Mouse (Mus musculus): Measurements from ENCODE around the gene Tex9. TPM values are rescaled to one million over a fixed set of nuclear protein-coding genes. Genes with fewer than 3 reads are reported as not detected.

Gene Tex9
- polyA plus RNA-seq, 1 experiment from 2014 or later = 24.8 TPM

- no peaks in the 10 kb centered on the region for H3K4me1 ChIP-seq
- H3K4me3 ChIP-seq = no peak overlapping the region
- no peak overlapping the region for H3K4me2 ChIP-seq
- WGBS = 57% methylated on average over 4 of the region's 4 CpGs
- H3K9ac ChIP-seq = no peak overlapping the region
- no peaks in the 10 kb centered on the region for H3K27me3 ChIP-seq
- H3K36me3 ChIP-seq = no peaks in the 10 kb centered on the region
- ATAC-seq (ENCODE audit: borderline replicate concordance, extremely low read depth, low FRiP score, low TSS enrichment) = no peak
- no peak overlapping the region for H3K27ac ChIP-seq
- H3K9me3 ChIP-seq = peaks cover 1% of the 10 kb centered on the region; the same call in 1 of the 2 replicates
Measured at GRCm38 (mm10) chr9:72427861-72428260, 64.2 kb downstream of the Tex9 start.

- Histone ChIP-seq H3K4me2 (no peak overlapping the region), H3K27me3 (no peaks in the 10 kb centered on the region), H3K9me3 (peaks cover 3% of the 10 kb centered on the region; the same call in 1 of the 2 replicates), H3K4me1 (peaks cover 7% of the 10 kb centered on the region), H3K9ac (no peak overlapping the region), H3K4me3 (no peak overlapping the region), H3K36me3 (no peaks in the 10 kb centered on the region), H3K27ac (no peak overlapping the region)
- WGBS = 56% methylated on average over 11 of the region's 11 CpGs
- no peak for ATAC-seq (ENCODE audit: borderline replicate concordance, extremely low read depth, low FRiP score, low TSS enrichment)
Measured at GRCm38 (mm10) chr9:72425300-72425850, 66.6 kb downstream of the Tex9 start.

DNA sequence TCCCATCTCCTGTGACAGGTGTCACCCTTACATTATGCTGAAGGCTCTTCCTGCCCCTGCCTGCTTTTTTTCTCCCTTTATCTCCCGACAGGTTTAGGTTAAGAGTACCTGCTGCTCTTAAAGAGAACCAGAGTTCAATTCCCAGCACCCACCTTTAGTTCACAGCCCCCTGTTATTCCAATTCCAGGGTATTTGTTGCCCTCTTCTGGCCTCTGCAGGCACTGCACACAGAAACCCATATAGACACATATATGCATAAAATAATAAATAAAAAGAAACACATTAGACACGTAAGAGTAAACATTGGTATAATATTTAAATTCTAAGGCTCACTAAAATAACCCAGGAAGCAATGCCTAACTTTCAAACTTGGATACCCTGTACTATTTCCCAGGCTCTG, 69.3 kb downstream of the Tex9 start:
- no peak overlapping the region for H3K4me3 ChIP-seq
- H3K9ac ChIP-seq = no peak overlapping the region
- H3K36me3 ChIP-seq = no peaks in the 10 kb centered on the region
- H3K27me3 ChIP-seq = no peaks in the 10 kb centered on the region
- H3K4me1 ChIP-seq = peaks cover 7% of the 10 kb centered on the region
- no peak for ATAC-seq (ENCODE audit: borderline replicate concordance, extremely low read depth, low FRiP score, low TSS enrichment)
- H3K4me2 ChIP-seq = no peak overlapping the region
- 73% methylated on average over 2 of the region's 2 CpGs for WGBS
- no peak overlapping the region for H3K27ac ChIP-seq
- peaks cover 3% of the 10 kb centered on the region; the same call in 1 of the 2 replicates for H3K9me3 ChIP-seq

DNA sequence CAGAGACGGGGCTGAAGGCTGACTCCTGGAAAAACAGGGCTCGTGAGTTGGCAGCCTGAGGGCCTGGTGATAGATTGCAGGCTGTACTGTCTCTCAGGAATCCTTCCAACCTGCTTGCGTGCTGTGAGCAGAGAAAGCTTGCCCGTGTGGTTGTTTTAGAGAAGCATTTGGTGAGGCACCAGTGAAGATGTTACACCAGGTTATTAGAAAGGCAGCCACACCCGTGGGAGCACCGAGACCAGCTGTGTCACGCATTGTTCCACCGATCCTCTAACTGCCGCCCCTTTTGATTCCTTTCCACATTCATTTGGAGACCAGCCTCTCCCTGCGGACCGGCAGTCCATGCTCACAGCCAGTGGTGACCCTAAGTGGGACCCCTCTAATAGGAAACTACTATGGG, 69.7 kb downstream of the Tex9 start:
- H3K4me1 ChIP-seq = peaks cover 7% of the 10 kb centered on the region
- H3K4me3 ChIP-seq = no peak overlapping the region
- no peak for ATAC-seq (ENCODE audit: borderline replicate concordance, extremely low read depth, low FRiP score, low TSS enrichment)
- no peaks in the 10 kb centered on the region for H3K27me3 ChIP-seq
- no peak overlapping the region for H3K4me2 ChIP-seq
- no peaks in the 10 kb centered on the region for H3K36me3 ChIP-seq
- no peak overlapping the region for H3K27ac ChIP-seq
- no peak overlapping the region for H3K9ac ChIP-seq
- H3K9me3 ChIP-seq = peaks cover 3% of the 10 kb centered on the region; the same call in 1 of the 2 replicates
- 67% methylated on average over 11 of the region's 11 CpGs for WGBS

- no peaks in the 10 kb centered on the region for H3K27me3 ChIP-seq
- no peaks in the 10 kb centered on the region for H3K36me3 ChIP-seq
- WGBS = 61% methylated on average over 3 of the region's 3 CpGs
- no peak overlapping the region for H3K27ac ChIP-seq
- H3K4me2 ChIP-seq = no peak overlapping the region
- H3K9ac ChIP-seq = no peak overlapping the region
- H3K4me1 ChIP-seq = peaks cover 7% of the 10 kb centered on the region
- peaks cover 3% of the 10 kb centered on the region; the same call in 1 of the 2 replicates for H3K9me3 ChIP-seq
- ATAC-seq (ENCODE audit: borderline replicate concordance, extremely low read depth, low FRiP score, low TSS enrichment) = no peak
- no peak overlapping the region for H3K4me3 ChIP-seq
Measured at GRCm38 (mm10) chr9:72420490-72420889, 71.5 kb downstream of the Tex9 start.

DNA sequence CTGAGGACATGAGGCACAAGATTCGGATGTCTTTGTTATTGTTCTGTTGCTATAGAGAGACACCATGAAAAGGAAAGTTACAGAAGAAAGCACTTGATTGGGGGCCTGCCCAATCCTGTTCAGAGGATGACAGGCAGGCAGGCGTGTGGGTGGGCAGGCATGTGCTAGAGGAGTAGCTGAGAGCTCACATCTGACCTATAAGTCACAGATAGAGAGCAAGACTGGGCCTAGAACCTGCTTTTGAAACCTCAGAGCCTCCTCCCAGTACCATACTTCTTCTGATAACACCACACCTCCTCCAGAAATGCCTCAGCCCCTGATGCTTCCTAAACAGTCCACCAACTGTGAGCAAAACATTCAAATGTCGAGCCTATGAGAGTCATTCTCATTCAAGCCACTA, 73.6 kb downstream of the Tex9 start:
- H3K27me3 ChIP-seq = no peaks in the 10 kb centered on the region
- no peaks in the 10 kb centered on the region for H3K36me3 ChIP-seq
- no peak overlapping the region for H3K4me3 ChIP-seq
- H3K4me1 ChIP-seq = peaks cover 7% of the 10 kb centered on the region
- ATAC-seq (ENCODE audit: borderline replicate concordance, extremely low read depth, low FRiP score, low TSS enrichment) = no peak
- WGBS = 78% methylated on average over 3 of the region's 3 CpGs
- H3K27ac ChIP-seq = no peak overlapping the region
- H3K9ac ChIP-seq = no peak overlapping the region
- H3K9me3 ChIP-seq = peaks cover 3% of the 10 kb centered on the region; the same call in 1 of the 2 replicates
- no peak overlapping the region for H3K4me2 ChIP-seq

DNA sequence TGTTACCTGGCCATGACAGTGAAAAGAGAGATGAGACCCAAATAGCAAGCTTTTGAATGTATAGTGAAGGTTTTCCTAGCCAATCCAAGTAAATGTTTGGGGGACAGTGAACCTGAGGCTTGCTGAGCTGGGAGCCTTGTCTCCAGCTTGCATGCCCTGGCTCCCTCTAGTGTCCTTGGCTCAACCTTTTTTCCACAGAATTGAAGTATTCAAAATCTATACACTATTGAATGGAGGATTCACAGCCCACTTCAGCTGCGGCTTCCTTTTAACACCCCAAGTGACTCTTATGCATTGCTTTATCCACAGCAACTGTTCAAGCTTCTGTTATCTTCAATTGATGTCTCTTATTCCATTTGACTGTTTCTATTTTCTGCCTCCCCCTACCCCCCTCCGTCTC, 80.3 kb downstream of the Tex9 start:
- no peak overlapping the region for H3K4me2 ChIP-seq
- H3K27me3 ChIP-seq = no peaks in the 10 kb centered on the region
- H3K4me3 ChIP-seq = no peak overlapping the region
- H3K27ac ChIP-seq = no peak overlapping the region
- WGBS = 86% methylated on average over 2 of the region's 2 CpGs
- no peak for ATAC-seq (ENCODE audit: borderline replicate concordance, extremely low read depth, low FRiP score, low TSS enrichment)
- no peaks in the 10 kb centered on the region for H3K36me3 ChIP-seq
- no peak overlapping the region for H3K9ac ChIP-seq
- H3K4me1 ChIP-seq = 0 out of 2 replicates have a peak, but pooled peaks cover 4% of the 10 kb centered on the region
- H3K9me3 ChIP-seq = no peaks in the 10 kb centered on the region

- H3K9me3 ChIP-seq = no peaks in the 10 kb centered on the region
- no peaks in the 10 kb centered on the region for H3K36me3 ChIP-seq
- 0 out of 2 replicates have a peak, but pooled peaks cover 4% of the 10 kb centered on the region for H3K4me1 ChIP-seq
- H3K4me3 ChIP-seq = no peak overlapping the region
- H3K4me2 ChIP-seq = no peak overlapping the region
- no peak overlapping the region for H3K9ac ChIP-seq
- ATAC-seq (ENCODE audit: borderline replicate concordance, extremely low read depth, low FRiP score, low TSS enrichment) = peak; percentile 42; the same call in 1 of the 2 replicates
- H3K27ac ChIP-seq = no peak overlapping the region
- H3K27me3 ChIP-seq = no peaks in the 10 kb centered on the region
- WGBS = 24% methylated on average over 15 of the region's 15 CpGs
Measured at GRCm38 (mm10) chr9:72409381-72410225, 82.4 kb downstream of the Tex9 start.

DNA sequence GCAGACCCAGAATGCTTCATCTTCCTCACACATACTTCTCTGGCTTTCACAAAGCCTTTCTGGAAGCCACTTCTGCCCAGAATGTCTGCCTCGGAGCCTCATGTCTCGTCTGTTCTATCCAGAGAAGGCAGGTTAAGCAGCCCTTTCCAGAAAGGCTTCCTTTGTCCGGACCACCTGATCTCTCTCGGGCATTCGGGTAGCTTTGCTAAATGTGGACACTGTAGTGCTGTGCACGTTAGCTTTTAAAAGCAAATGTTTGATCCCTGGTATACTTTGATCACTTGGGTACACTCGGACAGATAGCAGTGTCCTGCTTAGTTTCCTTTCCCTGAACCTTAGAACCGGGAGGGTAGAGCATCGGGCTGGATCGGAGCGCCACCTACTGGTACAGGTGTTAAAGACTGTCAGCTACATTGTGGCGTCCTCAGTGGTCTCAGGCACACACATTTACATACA, 83.9 kb downstream of the Tex9 start:
- H3K36me3 ChIP-seq = no peaks in the 10 kb centered on the region
- peak; percentile 76; the same call in 1 of the 2 replicates for ATAC-seq (ENCODE audit: borderline replicate concordance, extremely low read depth, low FRiP score, low TSS enrichment)
- H3K9me3 ChIP-seq = no peaks in the 10 kb centered on the region
- H3K9ac ChIP-seq = peak overlapping the region; percentile 36; the same call in 1 of the 2 replicates
- H3K27me3 ChIP-seq = no peaks in the 10 kb centered on the region
- 7% methylated on average over 12 of the region's 12 CpGs for WGBS
- 0 out of 2 replicates have a peak, but pooled peaks cover 4% of the 10 kb centered on the region for H3K4me1 ChIP-seq
- peak overlapping the region; percentile 61 for H3K4me2 ChIP-seq
- H3K27ac ChIP-seq = no peak overlapping the region
- H3K4me3 ChIP-seq = peak overlapping the region; percentile 40

GRCm38 (mm10) chr9:72405882-72406638, 86.0 kb downstream of the Tex9 start:
- 75% methylated on average over 9 of the region's 9 CpGs for WGBS
- Histone ChIP-seq H3K4me1 (0 out of 2 replicates have a peak, but pooled peaks cover 4% of the 10 kb centered on the region), H3K36me3 (no peaks in the 10 kb centered on the region), H3K9ac (no peak overlapping the region), H3K9me3 (no peaks in the 10 kb centered on the region), H3K27ac (no peak overlapping the region), H3K4me3 (no peak overlapping the region), H3K4me2 (no peak overlapping the region), H3K27me3 (no peaks in the 10 kb centered on the region)
- no peak for ATAC-seq (ENCODE audit: borderline replicate concordance, extremely low read depth, low FRiP score, low TSS enrichment)

DNA sequence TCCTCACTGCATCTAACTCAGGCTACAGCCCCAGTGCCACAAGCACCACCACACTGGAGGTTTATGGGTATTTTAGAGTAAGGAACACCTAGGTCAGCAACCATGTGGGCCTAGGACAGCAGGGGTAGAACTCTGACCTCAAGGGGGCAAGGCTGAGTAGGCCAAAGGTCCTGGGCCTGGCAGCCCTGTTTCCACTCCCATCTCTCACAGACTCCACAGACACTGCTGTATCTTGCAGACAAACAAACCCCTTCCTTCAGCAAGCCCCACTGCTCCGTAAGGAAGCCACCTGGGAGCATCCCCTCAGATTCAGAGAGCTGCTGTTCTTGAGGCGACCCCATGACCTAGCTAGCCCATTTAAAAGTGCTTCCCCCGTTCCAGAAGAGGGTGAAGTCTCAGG, 87.1 kb downstream of the Tex9 start:
- 65% methylated on average over 3 of the region's 3 CpGs for WGBS
- ATAC-seq (ENCODE audit: borderline replicate concordance, extremely low read depth, low FRiP score, low TSS enrichment) = no peak
- no peak overlapping the region for H3K4me2 ChIP-seq

More for the DNA sequence above, 87.1 kb downstream of the Tex9 start:
- no peak overlapping the region for H3K27ac ChIP-seq
- H3K4me1 ChIP-seq = 0 out of 2 replicates have a peak, but pooled peaks cover 4% of the 10 kb centered on the region
- no peak overlapping the region for H3K9ac ChIP-seq
- no peaks in the 10 kb centered on the region for H3K36me3 ChIP-seq
- H3K4me3 ChIP-seq = no peak overlapping the region
- H3K27me3 ChIP-seq = no peaks in the 10 kb centered on the region
- no peaks in the 10 kb centered on the region for H3K9me3 ChIP-seq
